Mouse (Mus musculus) gastrocnemius, postnatal 36 days (tissue): ENCODE measurements around the gene Arhgef40. TPM values are rescaled to one million over a fixed set of nuclear protein-coding genes. Genes with fewer than 3 reads are reported as not detected.
"Not testable (repeated sequence)": the region's sequence is repeated elsewhere in the genome, so short reads cannot be mapped to it uniquely, and the experiment has no call there.

Experiments
- DNase-seq, 2 experiments: peaks; one replicate each; pipeline ENCODE4 v3.0.0; 2022
- intact Hi-C: fragments of 180-260 bp; cut with DNase I; formaldehyde crosslinking; loops from one replicate; pipeline ENCODE4 v1.15.1; 2025
- total RNA-seq, 2 experiments: library from RNA; stranded (reverse); gene quantifications; 2 replicates each; pipeline ENCODE4 v1.2.3; 2021

The Arhgef40 gene
- total RNA-seq, 2 experiments from 2014 or later = 13.9 to 18.5 TPM

DNA sequence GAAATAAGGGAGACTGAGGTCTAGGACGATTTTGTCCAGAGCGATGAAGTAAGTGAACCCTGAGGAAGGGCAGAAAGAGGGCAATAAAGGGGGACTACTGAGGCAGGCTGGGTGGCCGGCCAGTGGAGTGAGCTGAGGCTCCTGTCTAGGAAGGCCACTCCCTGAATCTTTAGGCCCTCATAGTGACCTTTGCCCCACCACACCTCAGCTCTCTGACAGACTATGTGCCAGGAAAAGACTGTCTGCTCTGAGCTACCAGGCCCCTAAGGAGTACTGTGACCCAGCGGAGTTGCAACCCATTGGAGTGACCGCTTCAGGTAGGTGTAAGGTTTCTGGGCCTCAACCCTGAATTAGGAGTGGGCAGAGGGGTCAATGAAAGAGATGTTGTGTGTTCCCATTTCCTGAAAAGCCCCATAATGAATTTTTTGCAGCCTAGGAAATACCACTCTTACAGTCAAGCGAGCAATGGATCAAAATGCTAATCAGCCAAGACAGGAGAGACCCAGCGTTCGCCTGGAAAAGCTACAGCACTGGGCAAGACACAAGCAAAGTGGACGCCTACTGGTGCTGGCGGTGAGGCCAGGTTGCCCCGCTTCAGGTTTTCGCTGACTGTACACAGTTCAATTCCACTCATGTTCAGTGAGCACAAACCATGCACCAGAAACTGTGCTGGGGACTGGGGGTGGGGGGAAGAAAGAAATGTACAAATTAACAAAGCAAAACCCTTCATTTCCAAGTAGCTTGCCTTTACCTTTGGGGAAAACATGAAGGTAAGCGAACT lies 32.3 kb downstream of the Arhgef40 start:
- no peak for DNase-seq

DNA sequence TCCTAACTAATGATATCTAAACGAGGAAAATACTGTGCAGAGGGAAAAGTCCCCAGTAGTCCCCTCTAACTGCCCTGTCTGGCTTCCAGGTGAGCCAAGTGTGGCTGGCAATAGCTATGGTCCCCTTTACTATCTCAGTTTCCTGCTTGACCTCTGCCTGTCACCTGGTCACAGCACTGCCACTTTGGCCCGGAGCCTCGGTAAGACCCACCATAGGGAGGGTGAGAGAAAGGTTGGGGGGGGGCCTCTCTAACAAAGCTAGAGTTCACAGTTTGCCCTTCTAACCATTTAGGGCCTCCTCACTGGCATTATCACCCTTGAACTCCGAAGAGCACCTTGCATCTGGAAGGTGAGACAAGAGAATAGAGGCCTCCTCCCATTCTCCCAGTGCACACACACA lies 33.1 kb downstream of the Arhgef40 start:
- intact Hi-C loops = no loop called here
- DNase-seq = no peak

More for the DNA sequence above, 32.3 kb downstream of the Arhgef40 start:
- intact Hi-C loops = no loop called here

DNA sequence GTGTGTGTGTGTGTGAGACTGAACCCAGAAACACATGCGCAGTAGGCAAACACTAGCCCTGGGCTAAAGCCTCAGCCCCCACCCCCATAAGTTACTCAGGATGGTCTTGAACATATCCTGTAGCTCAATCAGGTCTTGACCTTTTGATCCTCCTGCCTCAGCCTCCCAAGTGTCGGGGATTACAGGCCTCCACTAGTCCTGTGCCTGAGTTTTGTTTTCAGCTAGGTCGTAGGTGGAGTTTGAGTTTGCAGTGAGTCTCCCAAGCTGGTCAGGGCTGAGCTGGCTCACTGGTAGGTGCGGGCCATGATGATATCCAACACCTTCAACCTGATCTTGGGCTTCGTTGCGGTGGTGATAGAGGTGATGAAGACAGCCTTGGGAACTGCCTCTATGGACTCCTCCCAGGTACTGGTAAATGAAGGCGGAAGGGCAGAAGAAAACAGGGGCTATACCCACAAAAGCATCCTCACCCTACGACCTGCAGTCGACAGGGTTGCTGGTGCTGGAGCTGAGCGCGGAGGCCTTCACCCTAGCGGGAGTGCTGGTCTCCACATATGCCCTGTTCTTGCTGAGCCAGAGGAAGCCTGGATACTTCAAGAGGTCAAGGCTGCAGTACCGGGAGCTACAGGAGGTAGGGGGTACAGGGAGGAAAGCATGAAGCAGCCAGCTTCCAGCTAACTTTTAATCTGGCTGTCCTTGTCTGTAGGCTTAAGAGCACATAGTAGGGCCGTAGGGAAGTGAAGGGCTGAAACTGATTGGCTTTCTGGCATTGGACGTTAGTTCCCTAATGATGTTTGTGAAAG lies 33.9 kb downstream of the Arhgef40 start:
- no peak for DNase-seq
- intact Hi-C loops = no loop called here

DNA sequence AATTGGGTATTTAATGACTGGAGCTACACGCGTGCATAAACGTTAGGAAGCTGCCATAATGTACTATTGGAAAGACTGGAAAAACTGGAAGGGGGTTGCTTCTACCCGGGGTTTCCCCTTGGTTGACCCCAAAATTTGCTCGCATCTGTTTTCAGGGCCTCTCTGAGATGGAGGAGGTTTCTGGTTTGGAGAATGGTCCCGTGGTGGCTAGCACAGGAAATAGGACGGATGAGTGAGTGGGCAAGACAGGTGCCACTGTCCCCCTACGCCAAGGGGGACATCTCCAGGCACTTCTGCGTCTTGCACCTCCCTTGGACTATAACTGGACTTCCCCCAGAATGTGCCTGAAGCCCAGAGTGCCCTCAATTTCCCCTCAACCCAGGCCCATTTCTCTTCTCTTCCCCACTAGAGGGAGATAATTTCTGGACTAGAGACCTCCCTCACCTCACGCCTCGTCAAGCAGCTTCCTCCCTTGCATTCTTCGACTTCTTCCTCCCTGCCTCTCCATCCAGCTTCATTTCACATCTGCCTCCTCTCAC lies 34.6 kb downstream of the Arhgef40 start:
- intact Hi-C loops = no loop called here
- no peak for DNase-seq

DNA sequence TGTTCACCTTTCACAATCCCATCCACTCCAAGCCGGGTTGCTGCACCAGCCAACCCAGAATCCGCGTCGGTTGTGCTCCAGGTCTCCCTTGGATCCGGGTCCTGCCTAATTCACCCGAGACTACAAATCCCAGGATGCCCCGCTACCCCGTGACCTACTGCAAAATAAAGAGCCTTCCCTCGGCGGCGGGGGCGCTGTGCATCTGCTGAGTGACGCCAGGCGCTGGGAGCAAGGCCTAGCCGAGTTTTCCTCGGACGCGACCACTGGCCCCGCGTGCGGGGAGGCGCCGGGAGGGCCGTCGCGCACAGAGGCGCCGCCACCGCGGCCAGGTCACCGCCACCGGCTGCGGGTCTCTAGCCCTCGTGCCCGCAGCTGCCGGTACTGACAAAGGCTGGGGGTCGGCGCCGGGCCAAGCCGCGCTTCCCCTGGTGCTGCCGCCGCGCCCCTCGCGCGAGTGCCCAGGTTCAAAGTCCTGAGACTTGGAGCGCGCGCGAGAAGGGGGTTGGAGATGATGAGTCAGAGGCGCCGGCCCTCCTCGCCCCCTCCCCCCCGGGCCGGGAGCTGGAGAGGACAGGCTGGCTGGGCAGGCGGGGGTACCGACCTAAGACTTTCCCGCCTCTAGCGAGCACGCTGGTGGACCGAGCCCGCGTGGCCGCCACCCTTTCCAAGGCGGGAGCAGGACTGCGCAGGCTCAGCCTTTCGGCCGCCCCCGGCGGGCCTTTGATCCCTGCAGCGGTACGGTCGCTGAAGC lies 35.2 kb downstream of the Arhgef40 start:
- peak; percentile 96 to 97 for DNase-seq
- intact Hi-C loops = no loop called here

DNA sequence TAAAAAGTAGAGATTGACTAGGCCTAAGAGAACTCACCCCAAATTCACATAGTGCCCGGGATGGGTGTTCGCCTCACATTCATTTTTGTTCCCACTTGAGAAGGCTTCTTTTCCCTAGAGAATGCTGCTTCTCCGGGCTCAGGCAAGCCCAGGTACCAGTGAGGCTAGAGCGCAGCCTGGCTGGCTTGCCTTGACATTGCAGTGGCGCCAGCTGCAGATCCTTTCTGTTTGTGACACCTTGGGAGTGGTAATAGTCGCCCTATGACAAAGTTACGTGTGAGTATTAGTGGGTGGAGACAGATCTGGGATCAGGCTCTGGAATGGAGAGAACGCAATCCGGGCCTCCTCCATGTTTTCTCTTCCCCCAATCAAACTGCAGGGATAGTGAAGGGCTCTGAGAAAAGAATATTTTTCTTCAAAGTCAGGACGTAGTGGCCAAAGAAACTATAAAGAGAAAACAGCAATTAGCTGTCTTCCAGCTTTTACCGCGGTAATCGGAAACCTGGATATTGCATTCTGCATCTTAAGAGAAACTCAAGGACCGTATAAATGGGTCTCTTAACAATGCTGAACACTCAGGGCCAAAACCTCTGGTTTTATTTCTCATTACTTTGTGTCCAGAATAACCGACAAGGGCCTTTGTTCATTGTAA lies 36.1 kb downstream of the Arhgef40 start, which contains the start of gene Zfp219:
TSS of gene Zfp219 (minus strand) at position 248 of the 652 bp plus-strand sequence.
- DNase-seq = peak; percentile 51 to 66
- intact Hi-C loops = no loop called here

DNA sequence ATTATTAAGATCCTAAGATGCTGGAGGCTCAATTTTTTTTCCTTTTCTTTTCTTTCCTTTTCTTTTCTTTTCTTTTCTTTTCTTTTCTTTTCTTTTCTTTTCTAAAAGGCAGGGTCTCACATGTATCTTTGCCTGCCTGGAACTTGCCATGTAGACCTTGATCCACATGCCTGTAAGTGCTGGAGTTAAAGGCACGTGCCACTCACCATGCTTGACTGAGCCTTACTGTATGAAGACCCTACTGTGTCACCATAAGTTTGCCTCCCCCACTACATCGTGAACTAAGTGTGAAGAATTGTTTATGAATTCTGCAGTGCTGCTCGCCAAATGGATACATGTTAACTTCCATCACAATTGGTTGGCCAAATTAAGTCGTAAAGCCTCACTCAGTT lies 36.6 kb downstream of the Arhgef40 start:
- no peak for DNase-seq
- intact Hi-C loops = no loop called here

DNA sequence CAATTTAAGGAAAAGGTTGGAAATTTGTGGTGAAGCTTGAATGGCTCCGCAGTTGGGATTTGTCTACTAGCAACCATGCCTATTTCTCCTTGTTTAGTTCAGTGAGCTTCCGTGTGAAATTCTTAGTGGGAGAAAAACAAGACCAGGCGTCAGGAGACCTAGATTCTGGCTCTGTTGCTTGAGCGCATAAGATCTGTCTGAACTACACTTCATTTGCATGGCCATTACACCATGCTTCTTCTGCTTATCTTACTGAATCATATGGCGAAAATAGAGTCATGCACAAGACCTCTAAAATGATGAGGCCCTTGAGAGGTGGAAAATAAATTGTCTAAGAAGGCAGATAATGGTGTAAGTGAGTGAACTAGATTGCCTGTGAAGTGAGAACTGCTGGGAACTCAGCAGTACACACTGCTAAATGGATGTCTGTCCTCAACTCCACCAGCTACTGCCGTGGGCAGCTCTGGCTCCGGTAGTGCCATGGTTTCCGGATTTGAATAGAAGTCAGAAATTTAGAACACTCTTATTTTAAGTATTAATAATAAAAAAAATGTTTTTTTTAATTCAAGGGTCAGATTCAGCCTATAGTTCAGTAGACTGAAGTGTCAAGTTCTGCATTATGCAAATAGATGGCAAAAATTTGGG lies 37.2 kb downstream of the Arhgef40 start:
- no peak for DNase-seq
- intact Hi-C loops = no loop called here

DNA sequence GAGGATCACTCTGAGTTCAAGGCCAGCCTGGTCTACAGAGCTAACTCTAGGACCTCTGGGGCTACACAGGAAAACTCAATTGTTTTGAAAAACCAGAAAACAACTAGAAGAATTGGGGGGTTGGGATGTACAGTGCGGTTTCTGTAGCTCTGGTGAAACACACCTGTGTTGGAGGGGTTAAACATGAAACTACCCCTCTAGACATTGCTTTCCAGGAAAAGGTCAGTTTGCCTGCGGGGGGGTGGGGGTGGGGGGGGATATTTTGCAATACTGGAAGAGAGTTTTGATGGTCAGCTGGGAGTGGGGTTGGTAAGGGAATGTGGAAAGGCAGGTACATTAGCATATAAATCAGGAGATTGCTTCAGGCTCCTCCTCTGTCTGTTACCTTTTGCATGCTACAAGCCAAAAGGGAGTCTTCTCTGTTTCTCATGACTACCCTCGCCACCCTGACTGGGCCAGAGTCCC lies 37.8 kb downstream of the Arhgef40 start:
- DNase-seq = no peak
- intact Hi-C loops = no loop called here

DNA sequence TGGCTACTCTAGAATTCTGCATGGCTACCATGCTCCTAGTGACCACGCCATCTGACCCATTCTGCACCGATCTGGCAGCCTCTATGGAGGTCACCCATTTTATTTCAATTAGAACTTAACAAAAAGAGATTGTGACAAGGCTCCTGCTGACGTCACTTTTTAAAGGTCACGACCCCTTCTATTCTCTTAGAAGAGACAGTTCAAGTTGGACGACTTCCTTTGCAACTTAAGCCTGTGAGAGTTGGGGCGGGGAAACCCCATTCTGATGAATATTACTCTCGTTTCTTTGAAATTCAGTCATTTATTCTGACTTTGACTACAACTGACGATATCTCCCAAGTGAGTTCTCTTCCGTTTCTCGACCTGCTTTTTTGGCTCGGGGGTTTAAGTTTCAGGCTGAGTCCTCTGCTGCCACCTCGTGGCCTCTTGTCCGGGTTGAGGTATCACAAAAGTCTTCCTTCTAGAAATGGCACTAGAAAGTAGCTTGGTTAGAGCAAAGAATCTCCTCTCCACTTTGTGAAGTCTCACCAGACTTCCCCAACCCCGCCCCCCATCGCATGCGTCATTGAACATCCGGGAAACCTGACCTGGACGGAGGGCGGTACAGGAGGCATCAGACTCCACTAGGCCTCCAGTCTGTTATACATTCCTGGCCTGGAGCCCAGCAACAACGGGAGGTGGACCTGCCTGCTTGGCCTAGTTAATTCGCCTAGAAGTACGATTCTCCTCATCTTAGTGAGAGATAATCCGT lies 38.4 kb downstream of the Arhgef40 start:
- DNase-seq = peak; percentile 82 to 84
- intact Hi-C loops = no loop called here

DNA sequence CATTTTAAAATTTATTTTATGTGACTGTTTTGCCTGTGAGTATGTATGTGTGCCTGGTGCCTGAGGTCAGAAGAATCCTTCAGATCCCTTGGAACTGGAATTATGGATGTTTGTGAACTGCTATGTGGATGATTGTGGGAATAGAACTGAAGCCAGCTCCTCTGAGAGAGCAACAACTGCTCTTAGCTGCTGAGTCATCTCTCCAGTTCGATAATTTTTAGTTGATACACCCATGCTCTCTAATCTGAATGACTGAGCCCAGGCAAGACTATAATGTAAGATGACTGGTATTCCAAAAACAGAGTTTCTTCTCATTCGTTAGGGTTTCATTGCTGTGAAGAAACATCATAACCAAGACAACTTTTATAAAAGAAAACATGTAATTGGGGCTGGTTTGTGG lies 39.6 kb downstream of the Arhgef40 start:
- intact Hi-C loops = no loop called here
- no peak for DNase-seq

DNA sequence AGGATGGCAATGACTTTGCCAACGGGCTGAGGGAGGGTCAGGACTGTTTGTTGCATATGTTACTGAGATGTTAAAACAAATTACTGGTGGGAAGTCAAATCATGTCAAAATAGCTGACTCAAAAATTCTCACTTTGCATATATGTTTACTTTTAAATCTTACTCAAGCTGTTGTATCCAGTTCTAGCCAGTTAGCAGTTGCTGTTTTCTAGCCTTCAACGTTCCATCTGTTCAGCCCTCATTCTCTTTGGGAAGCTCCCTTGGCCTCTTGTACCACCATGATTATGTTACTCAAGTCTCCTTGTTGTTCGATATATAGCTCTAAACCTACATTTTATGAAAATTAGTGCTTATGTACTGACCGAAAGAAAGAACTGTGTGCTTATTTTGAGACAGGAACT lies 41.8 kb downstream of the Arhgef40 start:
- intact Hi-C loops = no loop called here
- DNase-seq = no peak

DNA sequence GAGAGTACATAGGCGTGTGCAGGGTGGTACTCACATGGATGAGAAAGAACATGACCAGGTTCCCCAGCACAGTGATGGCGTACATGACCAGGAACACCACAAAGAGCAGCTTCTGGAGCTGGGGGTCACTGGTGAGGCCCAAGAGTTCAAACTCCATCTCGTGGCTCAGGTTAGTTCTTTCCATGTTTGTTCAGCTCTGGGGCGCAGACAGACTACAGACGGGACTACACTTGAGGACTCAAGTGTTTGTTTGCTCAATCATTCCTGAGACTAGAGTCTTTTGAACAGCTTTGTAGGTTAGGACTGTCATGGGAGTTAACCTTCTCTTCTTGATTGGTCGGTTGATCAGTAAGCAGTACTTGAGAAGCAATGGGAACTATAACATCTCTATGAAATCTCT lies 51.4 kb downstream of the Arhgef40 start:
- DNase-seq = no peak
- intact Hi-C loops = no loop called here

DNA sequence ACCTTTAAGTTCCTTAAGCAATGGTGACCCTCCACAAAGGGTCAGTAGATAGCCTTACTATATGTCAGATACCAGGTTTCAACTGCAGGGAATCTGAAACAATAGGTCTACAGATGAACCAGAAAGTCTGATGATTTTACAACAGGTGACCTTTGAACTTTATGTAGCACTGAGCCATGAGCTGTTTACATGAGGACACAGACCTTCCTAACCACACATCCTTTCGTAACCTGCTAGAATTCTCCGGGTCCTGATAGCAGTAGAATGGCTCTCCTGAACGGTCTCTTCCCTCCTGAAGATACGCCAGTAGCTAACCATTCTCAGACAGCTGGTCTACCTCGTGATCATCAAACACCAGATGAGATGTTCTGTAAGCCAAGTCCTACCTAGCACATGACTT lies 54.8 kb downstream of the Arhgef40 start:
- DNase-seq = no peak
- intact Hi-C loops = no loop called here

DNA sequence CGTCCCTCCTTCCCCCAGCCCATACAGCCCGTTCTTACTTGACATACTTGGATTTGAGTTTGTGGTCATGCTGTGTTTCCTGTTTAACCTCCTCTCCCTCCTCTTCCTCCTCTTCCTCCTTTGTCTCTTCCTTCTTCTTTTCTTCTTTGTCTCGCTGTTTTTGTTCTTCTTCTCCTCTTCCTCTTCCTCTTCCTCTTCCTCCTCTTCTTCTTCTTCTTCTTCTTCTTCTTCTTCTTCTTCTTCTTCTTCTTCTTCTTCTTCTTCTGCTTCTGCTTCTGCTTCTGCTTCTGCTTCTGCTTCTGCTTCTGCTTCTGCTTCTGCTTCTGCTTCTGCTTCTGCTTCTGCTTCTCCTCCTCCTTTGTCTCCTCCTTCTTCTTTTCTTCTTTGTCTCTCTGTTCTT lies 57.8 kb downstream of the Arhgef40 start, which contains the start of gene Olfr221:
TSS of gene Olfr221 (minus strand) at position 101 of the 400 bp plus-strand sequence.
- intact Hi-C loops, DNase-seq: not testable (repeated sequence)

DNA sequence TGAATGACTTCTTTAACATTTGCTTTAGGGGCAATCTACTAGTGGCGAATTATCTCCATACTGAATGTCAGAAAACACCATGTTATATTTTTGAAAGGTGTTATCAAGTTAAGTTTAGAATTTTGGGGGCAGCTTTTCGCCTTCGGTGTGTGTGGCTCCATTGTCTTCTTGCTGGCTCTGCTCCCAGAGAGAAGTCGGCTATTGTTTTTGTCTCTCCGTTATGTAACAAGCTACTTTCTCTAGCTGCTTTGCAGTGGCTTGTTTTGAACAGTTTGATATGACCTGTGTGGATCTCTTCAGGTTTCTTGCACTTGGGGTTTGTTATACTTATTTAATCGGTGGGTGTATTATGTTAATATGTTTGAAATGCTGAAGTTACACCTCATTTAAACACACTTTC lies 58.9 kb downstream of the Arhgef40 start:
- intact Hi-C loops = no loop called here
- no peak for DNase-seq

DNA sequence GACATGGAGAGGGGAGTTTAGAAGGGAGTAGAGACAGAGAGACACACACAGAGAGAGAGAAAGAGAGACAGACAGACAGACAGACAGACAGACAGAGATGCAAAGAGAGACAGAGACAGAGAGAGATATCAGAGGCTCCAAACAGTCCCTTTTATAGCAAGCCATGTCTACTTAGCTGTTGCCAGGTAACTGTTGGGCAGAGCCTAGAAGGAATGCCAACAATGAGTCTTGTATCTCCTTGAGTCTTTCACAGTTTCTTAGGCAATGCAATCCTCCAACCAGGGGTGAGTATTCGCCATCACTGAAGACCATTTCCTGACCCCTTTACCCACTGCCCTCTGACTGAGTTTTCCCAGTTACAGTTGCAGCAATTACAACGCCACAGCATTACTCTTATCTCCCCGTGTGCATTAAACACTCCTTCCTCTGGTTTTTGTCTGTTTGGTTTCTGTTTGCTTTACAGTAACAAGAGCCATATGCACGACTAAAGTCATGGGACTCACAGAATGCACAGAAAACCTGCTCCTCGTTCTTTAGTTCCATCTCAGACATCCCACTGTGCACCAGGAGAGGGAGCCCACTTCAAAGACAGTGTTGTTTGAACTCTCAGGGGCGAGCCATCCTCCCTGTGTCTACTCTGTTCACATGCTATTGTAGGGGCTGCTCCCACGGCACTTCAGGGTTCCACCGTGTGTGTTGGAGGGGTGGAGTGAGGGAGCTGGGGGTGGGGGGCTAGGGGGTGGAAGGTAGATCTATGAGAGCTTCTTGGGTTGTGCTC lies 60.6 kb downstream of the Arhgef40 start:
- intact Hi-C loops = no loop called here
- DNase-seq = no peak

DNA sequence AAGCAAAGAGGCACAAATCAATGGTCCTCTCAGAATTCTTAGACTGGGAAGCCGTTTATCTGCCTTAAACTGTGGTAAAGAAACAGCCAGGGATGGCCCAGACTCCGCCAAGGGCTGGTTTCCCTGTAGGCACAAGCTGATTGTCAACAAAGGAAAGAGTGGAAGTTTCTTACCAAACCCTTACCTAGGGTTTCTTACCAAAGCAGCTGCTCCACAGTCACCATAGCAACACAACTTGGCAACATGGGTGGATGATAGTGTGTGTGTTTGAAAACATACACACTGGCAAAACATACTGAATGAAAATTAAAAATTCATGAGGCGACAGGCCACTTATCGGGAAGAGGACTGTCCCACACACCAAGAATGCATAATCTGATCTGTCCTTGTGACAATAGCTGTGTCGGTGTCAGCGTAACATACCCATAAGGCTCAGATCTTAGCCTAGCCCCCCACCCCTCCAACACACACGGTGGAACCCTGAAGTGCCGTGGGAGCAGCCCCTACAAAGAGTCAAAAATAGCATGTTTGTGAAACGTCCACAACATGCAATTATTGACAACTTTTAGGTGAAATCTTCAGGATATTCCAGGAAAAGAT lies 61.5 kb downstream of the Arhgef40 start:
- intact Hi-C loops = no loop called here
- DNase-seq = no peak
